ENCODE assay signal across 15 mouse cellular contexts in genomic region chr12:29708166-29708565, GRCm38 (mm10).
"Had no signal": no experiment of that assay in that cellular context is flagged by ENCODE, and none has a peak within 500 bp of the region (broad histone marks: within the 10 kb centered on the region; RNA-seq: fewer than 3 reads in every experiment).

No protein-coding gene starts in this region.

- H3K4me2 ChIP-seq: limb, embryonic 15.5 days; liver, embryonic 12.5 days; lung, embryonic 14.5 days; midbrain, embryonic 15.5 days; neural tube, embryonic 13.5 days had no signal

- H3K36me3 ChIP-seq: limb, embryonic 15.5 days; liver, embryonic 12.5 days; midbrain, embryonic 10.5 days; midbrain, embryonic 15.5 days; neural tube, embryonic 13.5 days had no signal

- H3K9me3 ChIP-seq: limb, embryonic 15.5 days; liver, embryonic 12.5 days; midbrain, embryonic 10.5 days; midbrain, embryonic 15.5 days; neural tube, embryonic 13.5 days had no signal

- H3K4me3 ChIP-seq: limb, embryonic 15.5 days; liver, embryonic 12.5 days; midbrain, embryonic 10.5 days; midbrain, embryonic 15.5 days; neural tube, embryonic 13.5 days had no signal

- ATAC-seq: intestine, postnatal 0 days; liver, embryonic 12.5 days; midbrain, embryonic 15.5 days had no signal

- H3K9ac ChIP-seq: limb, embryonic 15.5 days; liver, embryonic 12.5 days; lung, embryonic 14.5 days; midbrain, embryonic 15.5 days; neural tube, embryonic 13.5 days had no signal

- H3K27ac ChIP-seq: kidney, postnatal 0 days; limb, embryonic 15.5 days; liver, embryonic 12.5 days; midbrain, embryonic 10.5 days; midbrain, embryonic 15.5 days; neural tube, embryonic 13.5 days; stomach, postnatal 0 days had no signal

- H3K27me3 ChIP-seq: limb, embryonic 15.5 days; liver, embryonic 12.5 days; midbrain, embryonic 15.5 days; neural tube, embryonic 13.5 days had no signal

- DNase-seq: kidney, adult 8-10 months; kidney, postnatal 36 days; lung, embryonic 14.5 days; lung, postnatal 10 days; lung, postnatal 4 days; thymus, adult 18-20 months; thymus, postnatal 14 days had no signal

- H3K4me1 ChIP-seq: liver, embryonic 12.5 days had no signal
